Mouse (Mus musculus) A20 (cell line): ENCODE results near the gene Mpv17l2.

Experiments
- DNase-seq: peaks from one replicate; pipeline ENCODE4 v3.0.0-alpha.2; 2011; ENCODE audit warnings: low read depth, low spot score

Gene Mpv17l2

DNA sequence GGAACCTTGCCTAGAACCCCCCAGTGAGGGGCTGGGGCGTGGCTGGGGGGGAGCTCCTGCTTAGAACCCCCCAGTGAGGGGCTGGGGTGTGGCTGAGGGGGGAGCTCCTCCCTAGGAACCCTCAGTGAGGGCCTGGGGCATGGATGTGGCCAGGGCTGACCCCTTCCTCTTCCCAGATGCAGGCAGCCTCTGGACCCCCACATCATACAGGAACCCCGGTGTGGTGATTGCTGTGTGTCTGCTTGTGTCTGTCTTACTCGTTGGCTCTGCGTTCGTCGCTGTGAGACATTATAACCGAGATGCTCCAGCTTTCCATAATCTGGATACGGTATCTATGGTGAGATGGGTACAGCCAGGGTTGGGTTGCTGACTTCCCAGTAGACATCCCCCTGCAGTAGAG lies 39.1 kb downstream of the Mpv17l2 start:
- no peak for DNase-seq

DNA sequence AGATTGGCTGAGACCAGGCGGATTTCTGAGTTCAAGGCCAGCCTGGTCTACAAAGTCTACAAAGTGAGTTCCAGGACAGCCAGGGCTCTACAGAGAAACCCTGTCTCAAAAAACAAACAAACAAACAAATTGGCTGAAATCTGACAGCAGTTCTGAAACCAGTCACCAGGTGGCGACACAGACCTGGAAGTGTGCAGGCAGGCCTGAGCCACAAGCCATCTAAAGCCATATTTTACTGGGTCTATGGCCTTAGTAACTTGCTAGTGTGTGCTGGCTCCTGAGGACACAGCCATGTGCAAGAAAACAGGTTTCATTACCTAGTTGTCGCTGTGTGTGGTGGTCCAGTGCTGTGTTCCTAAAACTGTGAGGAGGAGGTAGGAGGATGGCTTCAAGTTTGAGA lies 40.0 kb downstream of the Mpv17l2 start:
- DNase-seq = peak; percentile 87

GRCm38 (mm10) chr8:70719796-70720270 lies 40.9 kb downstream of the Mpv17l2 start:
- peak; percentile 59 for DNase-seq

- DNase-seq = peak; percentile 84
These were observed 42.4 kb downstream of the Mpv17l2 start, which contains the start of gene Gm3336 for GRCm38 (mm10) chr8:70718297-70718696. Gene Gm3336, plus strand, starts transcription at chr8:70718543.

DNA sequence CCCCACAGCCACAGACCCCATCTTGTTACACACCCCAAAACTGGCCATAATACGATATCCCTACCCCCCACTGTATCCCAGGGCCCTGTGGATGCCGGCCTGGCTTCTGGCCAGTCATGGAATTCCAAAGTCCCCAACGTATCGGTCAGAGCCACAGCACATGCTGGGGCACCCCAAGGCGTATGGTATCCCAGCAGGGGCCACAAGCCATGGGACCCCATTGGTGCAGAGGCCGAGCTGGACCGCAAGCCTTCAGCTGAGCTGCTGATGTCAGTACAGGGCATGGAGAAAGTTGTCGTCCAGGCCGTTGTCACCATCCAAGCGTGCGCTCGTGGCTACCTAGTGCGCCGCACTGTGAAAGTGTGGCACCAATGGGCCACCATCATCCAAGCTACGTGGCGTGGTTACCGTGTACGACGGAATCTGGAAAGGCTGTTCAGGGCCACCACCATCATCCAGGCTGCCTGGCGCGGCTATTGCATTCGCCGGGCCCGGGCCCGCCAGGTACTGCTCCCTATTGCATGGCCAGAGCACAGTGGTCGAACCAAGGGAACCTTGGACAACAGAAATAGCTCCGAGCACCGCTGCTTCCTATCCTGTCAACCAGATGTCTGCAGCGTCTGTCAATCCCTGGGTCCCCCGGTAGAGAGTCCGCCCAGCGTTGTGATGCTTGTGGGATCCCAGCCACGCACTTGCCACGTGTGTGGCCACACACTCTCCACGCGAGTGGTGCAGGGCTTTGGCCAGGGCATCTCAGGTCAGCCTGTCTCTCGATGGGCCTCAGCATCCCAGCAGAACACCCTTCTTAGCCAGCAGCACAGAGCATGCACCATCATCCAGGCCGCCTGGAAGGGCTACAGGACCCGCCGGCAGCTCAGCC lies 44.0 kb downstream of the Mpv17l2 start:
- DNase-seq = no peak

DNA sequence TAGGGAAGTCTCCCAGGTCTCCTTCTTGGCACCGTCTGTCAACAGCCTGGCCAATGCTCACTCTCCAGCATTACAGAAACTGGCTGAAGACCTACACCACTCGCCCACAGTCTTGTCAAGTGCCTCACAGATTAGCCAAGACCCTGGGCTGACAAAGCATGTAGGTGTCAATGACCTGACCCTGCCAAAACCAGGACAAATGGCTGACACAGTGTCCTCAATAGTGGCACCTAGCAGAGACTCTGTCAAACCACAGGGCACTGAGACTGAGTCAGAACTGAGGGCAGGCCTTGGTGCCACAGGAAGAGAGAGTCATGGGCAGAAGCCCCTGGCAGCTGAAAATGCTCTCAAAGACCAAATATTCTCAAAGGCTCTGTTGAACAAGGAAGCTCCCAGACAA lies 45.7 kb downstream of the Mpv17l2 start:
- DNase-seq = no peak

DNA sequence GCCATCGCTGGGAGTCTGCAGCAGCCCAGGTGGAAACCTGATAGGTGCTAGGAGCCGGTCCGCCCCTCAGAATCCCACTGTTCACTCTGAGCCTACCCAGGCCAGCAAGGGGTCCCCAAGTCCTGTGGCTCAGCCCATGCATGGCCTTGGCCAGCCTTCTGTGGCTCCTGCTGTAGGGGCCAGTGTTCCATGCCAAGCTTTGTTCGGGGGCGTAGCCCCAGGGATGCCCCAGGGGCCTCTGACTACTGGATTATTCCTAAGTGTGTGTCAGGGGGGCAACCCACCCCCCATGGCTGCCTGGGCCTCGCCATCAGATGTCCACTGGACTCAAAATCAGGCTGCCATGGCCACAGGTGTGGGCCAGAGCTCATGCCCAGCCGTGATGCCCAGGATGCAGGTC lies 46.8 kb downstream of the Mpv17l2 start:
- no peak for DNase-seq

GRCm38 (mm10) chr8:70711041-70711440 lies 49.7 kb downstream of the Mpv17l2 start:
- no peak for DNase-seq

DNA sequence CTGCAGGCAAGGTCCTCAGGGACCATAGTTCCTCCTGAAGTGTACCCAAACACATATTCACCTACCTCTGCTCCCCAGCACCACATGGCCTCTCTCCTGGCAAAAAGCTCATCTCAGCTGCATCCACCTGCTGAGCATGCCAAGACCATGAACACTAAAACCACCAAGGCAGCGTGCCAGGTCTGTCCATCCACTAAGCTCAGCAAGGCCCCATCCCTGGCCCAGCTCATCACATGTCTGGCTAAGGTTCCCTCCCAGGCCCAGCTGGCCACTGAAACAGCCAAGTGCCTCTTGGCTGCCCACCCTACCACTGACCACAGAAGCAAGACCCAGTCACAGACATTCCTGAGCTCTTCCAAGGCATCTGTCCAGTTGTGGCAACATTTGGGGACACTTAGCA lies 50.5 kb downstream of the Mpv17l2 start:
- no peak for DNase-seq

DNA sequence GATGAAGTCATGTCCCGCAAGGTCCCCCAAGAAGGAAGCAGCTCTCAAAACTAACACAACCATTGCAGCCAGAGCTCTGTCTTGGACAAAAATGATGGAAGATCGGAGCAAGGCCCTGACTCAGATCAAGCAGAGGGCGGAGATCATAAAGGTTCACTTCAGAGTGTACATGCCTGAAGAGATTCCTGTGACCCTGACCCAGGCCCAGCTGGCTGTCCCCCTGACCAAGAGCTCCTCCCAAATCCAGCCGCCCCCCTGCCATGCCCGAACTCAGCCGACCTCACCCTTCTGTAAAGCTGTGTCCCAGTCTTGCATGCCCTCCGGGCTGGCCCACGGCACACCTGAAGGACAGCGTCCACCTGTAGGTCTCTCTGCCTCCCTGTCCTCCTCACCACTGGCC lies 51.0 kb downstream of the Mpv17l2 start:
- DNase-seq = no peak
